In genomic region chrX:85049593-85049992, GRCm38 (mm10) we compare ENCODE assay signal across 8 mouse cellular contexts.
DNase-seq lines count a peak whose midpoint lies in the region; ATAC-seq lines count a peak whose summit lies in the region.

No protein-coding gene starts in this region.

- H3K4me3 ChIP-seq in heart, embryonic 14.5 days (ENCODE audit: control insufficient read depth in 1 of 2, insufficient read depth in 1 of 2, low read depth in 1 of 2, low read length in 2 of 2): peak overlapping the region; percentile 8 to 61; a peak in 3 of 4 replicates
- H3K4me3 ChIP-seq in liver, embryonic 11.5 days (ENCODE audit: low read depth, low read length): no peak overlapping the region

- 51% methylated on average over 3 of the region's 3 CpGs for WGBS in heart, embryonic 14.5 days
- 54% methylated on average over 3 of the region's 3 CpGs for WGBS in liver, embryonic 11.5 days

- H3K36me3 ChIP-seq in heart, embryonic 14.5 days (ENCODE audit: control insufficient read depth, insufficient read depth, low read length): no peaks in the 10 kb centered on the region
- no peaks in the 10 kb centered on the region for H3K36me3 ChIP-seq in liver, embryonic 11.5 days (ENCODE audit: control insufficient read depth, insufficient read depth, low read length)

- no peaks in the 10 kb centered on the region for H3K9me3 ChIP-seq in heart, embryonic 14.5 days (ENCODE audit: control insufficient read depth, low read length)
- H3K9me3 ChIP-seq in liver, embryonic 11.5 days (ENCODE audit: control insufficient read depth, low read length): no peaks in the 10 kb centered on the region

- ATAC-seq in heart, embryonic 14.5 days (ENCODE audit: insufficient number of reproducible peaks, insufficient read depth, low FRiP score, low read depth): no peak
- ATAC-seq in liver, embryonic 11.5 days (replicated peaks; ENCODE audit: low FRiP score): no peak

- no peaks in the 10 kb centered on the region for H3K27me3 ChIP-seq in heart, embryonic 14.5 days (ENCODE audit: control insufficient read depth, insufficient read depth, low read length)
- peaks cover 7% of the 10 kb centered on the region; the same call in 1 of the 2 replicates for H3K27me3 ChIP-seq in liver, embryonic 11.5 days (replicated peaks; ENCODE audit: control insufficient read depth, insufficient read depth, low read length)

- 0 out of 2 replicates have a peak overlapping the region, but pooled peaks have one; percentile 73 for H3K9ac ChIP-seq in heart, embryonic 14.5 days (ENCODE audit: low read length)
- H3K9ac ChIP-seq in liver, embryonic 11.5 days (ENCODE audit: low read depth, low read length): no peak overlapping the region

- H3K27ac ChIP-seq in heart, embryonic 14.5 days (replicated peaks in 1 of 2; ENCODE audit: control insufficient read depth in 1 of 2, insufficient read depth in 1 of 2, low read depth in 2 of 2, low read length in 2 of 2): no peak overlapping the region
- H3K27ac ChIP-seq in liver, embryonic 11.5 days (ENCODE audit: low read depth, low read length): no peak overlapping the region

- H3K4me1 ChIP-seq in heart, embryonic 14.5 days (ENCODE audit: control insufficient read depth in 2 of 2, insufficient read depth in 2 of 2, low read length in 2 of 2): no peaks in the 10 kb centered on the region; a peak in 1 of 4 replicates
- no peaks in the 10 kb centered on the region for H3K4me1 ChIP-seq in liver, embryonic 11.5 days (replicated peaks; ENCODE audit: control insufficient read depth, insufficient read depth, low read length)

- H3K4me2 ChIP-seq in heart, embryonic 14.5 days (ENCODE audit: low read length): peak overlapping the region; percentile 67
- H3K4me2 ChIP-seq in liver, embryonic 11.5 days: peak overlapping the region; percentile 68

- DNase-seq in kidney, adult 11 months: peak; percentile 3
- DNase-seq in kidney, adult 8-10 months: no peak
- no peak for DNase-seq in liver, embryonic 11.5 days (ENCODE audit: low spot score)
- DNase-seq in retina, postnatal 1 day: peak; percentile 26
- DNase-seq in frontal cortex, adult 2 months (ENCODE audit: extremely low spot score in 1 of 2, low spot score in 1 of 2): no peak
- no peak for DNase-seq in spleen, postnatal 4 days (ENCODE audit: low spot score in 2 of 2)
- no peak for DNase-seq in cerebellum, postnatal 4 days (ENCODE audit: low spot score in 2 of 2)

Comparison
In these comparisons a context has a peak if more than half of its experiments do, and no peak if none do; other contexts are left out.
1. DNase-seq: peak in kidney, adult 11 months (single experiment) and retina, postnatal 1 day (single experiment); none in kidney, adult 8-10 months (0 of 2), liver, embryonic 11.5 days (single experiment), frontal cortex, adult 2 months (0 of 2), spleen, postnatal 4 days (0 of 2) and cerebellum, postnatal 4 days (0 of 2).